Mouse (Mus musculus) erythroid progenitor cell, adult 5-6 weeks (primary cell): ENCODE results near the gene Kcnh3. TPM values are rescaled to one million over a fixed set of nuclear protein-coding genes. Genes with fewer than 3 reads are reported as not detected.
"Not testable (repeated sequence)": the region's sequence is repeated elsewhere in the genome, so short reads cannot be mapped to it uniquely, and the experiment has no call there.

Experiments
- ATAC-seq: replicated peaks from 2 replicates; pipeline ENCODE4 v1.8.0; 2016; ENCODE audit warnings: moderate number of reproducible peaks, mild to moderate bottlenecking, moderate TSS enrichment, inconsistent platforms; ENCODE audit not compliant: poor library complexity, low FRiP score, severe bottlenecking
- total RNA-seq, 2 experiments: library from RNA; stranded (forward) in 1 of 2; stranded (reverse) in 1 of 2; fragments of 150-400 nt in 1 of 2; fragments of 186-747, 209-891 nt in 1 of 2; gene quantifications; 2 replicates each; pipeline versions ENCODE4 v1.2.3 to v1.2.4; 2015 to 2017; ENCODE audit warnings: low replicate concordance in 2 of 2

Kcnh3 gene
- total RNA-seq, 2 experiments from 2014 or later: not detected

- no peak for ATAC-seq
Measured at GRCm38 (mm10) chr15:99234326-99235010, 9.8 kb downstream of the Kcnh3 start.

GRCm38 (mm10) chr15:99238006-99238405 is 13.3 kb downstream of the Kcnh3 start:
- ATAC-seq: no peak

GRCm38 (mm10) chr15:99240129-99240528 is 15.5 kb downstream of the Kcnh3 start:
- no peak for ATAC-seq

- ATAC-seq: no peak
Measured at GRCm38 (mm10) chr15:99241249-99241648, 16.6 kb downstream of the Kcnh3 start.

GRCm38 (mm10) chr15:99242045-99242444 is 17.4 kb downstream of the Kcnh3 start:
- ATAC-seq: no peak

GRCm38 (mm10) chr15:99246736-99247135 is 22.1 kb downstream of the Kcnh3 start:
- ATAC-seq: not testable (repeated sequence)

- no peak for ATAC-seq
Measured at GRCm38 (mm10) chr15:99248972-99249371, 24.3 kb downstream of the Kcnh3 start.

- no peak for ATAC-seq
Measured at GRCm38 (mm10) chr15:99249938-99250337, 25.3 kb downstream of the Kcnh3 start.

- ATAC-seq: peak; percentile 32
Measured at GRCm38 (mm10) chr15:99251111-99251510, 26.4 kb downstream of the Kcnh3 start.

- ATAC-seq: peak; percentile 89
Measured at GRCm38 (mm10) chr15:99251626-99252380, 27.1 kb downstream of the Kcnh3 start, which contains the start of gene Mcrs1. TSS of gene Mcrs1 (minus strand) at chr15:99251961.

GRCm38 (mm10) chr15:99252381-99253174 is 27.9 kb downstream of the Kcnh3 start:
- peak; percentile 23; the same call in 1 of the 2 replicates for ATAC-seq

- not testable (repeated sequence) for ATAC-seq
Measured at GRCm38 (mm10) chr15:99253175-99253479, 28.5 kb downstream of the Kcnh3 start.

- no peak for ATAC-seq
Measured at GRCm38 (mm10) chr15:99253772-99254171, 29.1 kb downstream of the Kcnh3 start.

GRCm38 (mm10) chr15:99254477-99255005 is 29.9 kb downstream of the Kcnh3 start:
- ATAC-seq: no peak

- no peak for ATAC-seq
Measured at GRCm38 (mm10) chr15:99255241-99255749, 30.6 kb downstream of the Kcnh3 start.

GRCm38 (mm10) chr15:99259167-99259729 is 34.6 kb downstream of the Kcnh3 start:
- no peak for ATAC-seq

GRCm38 (mm10) chr15:99259730-99260252 is 35.1 kb downstream of the Kcnh3 start:
- ATAC-seq: 0 out of 2 replicates have a peak, but pooled peaks have one; percentile 36

GRCm38 (mm10) chr15:99262702-99263101 is 38.0 kb downstream of the Kcnh3 start:
- ATAC-seq: no peak

- ATAC-seq: no peak
Measured at GRCm38 (mm10) chr15:99264363-99264762, 39.7 kb downstream of the Kcnh3 start.
